Mouse (Mus musculus): ENCODE data around the gene Catsper3.

Gene Catsper3

DNA sequence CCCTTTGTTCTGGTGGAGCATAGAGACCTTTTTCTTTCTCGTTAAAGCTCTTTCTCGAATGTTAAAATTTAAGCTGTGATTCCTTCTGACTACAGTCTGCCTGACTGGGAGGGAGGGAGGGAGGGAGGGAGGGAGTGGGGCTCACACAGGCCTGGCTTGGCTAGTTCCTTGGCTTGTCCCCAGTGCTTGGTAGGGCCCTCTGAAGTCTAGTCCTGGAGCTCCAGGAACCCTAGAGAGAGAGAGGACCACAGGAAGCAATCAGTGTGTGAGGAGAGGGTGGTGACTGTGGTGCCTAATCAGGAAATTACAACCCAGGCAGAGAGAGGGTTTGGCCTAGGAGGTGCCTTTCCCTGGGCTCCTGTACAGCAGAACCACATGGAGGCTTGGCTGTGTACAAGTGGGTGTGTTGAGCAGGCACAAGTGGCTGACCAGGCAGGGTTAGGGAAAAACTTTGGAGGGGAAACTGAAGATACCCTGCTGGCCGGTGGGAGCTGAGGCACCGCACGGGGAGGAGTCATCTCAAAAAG lies 29.2 kb downstream of the Catsper3 start:
- no peak for DNase-seq (ENCODE audit: low read depth, low spot score)
- no peaks in the 10 kb centered on the region for H3K36me3 ChIP-seq (ENCODE audit: control insufficient read depth, insufficient read depth, low read length, poor library complexity, severe bottlenecking)
- H3K27me3 ChIP-seq (ENCODE audit: control insufficient read depth, insufficient read depth, low read length, poor library complexity, severe bottlenecking) = no peaks in the 10 kb centered on the region

- DNase-seq (ENCODE audit: low read depth, low spot score) = no peak
- no peaks in the 10 kb centered on the region for H3K36me3 ChIP-seq (ENCODE audit: control insufficient read depth, insufficient read depth, low read length, poor library complexity, severe bottlenecking)
- no peaks in the 10 kb centered on the region for H3K27me3 ChIP-seq (ENCODE audit: control insufficient read depth, insufficient read depth, low read length, poor library complexity, severe bottlenecking)
These were observed 30.5 kb downstream of the Catsper3 start for GRCm38 (mm10) chr13:55814834-55815233.

DNA sequence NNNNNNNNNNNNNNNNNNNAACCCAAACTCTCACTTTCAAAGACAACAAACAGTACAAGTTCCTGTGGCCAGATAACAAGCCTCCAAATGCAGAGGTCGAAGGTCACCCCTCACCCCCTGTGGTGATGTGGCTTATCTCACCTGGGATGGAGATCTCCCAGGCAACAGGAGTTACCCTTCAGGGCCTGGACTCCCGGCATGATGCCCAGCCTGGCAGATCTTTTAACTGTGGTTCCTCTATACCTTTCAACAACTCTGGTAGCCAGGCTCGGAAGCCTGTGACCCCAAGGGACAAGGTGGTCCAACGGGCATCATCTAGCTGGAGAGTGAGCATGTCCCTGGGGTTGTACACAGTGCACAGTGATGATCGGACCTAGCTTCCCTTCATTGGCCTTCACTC lies 38.1 kb downstream of the Catsper3 start:
- no peak for DNase-seq (ENCODE audit: low read depth, low spot score)
- Histone ChIP-seq H3K27me3 (ENCODE audit: control insufficient read depth, insufficient read depth, low read length, poor library complexity, severe bottlenecking) (no peaks in the 10 kb centered on the region), H3K36me3 (ENCODE audit: control insufficient read depth, insufficient read depth, low read length, poor library complexity, severe bottlenecking) (no peaks in the 10 kb centered on the region)

GRCm38 (mm10) chr13:55824151-55824945 lies 40.0 kb downstream of the Catsper3 start:
- H3K27me3 ChIP-seq (ENCODE audit: control insufficient read depth, insufficient read depth, low read length, poor library complexity, severe bottlenecking) = no peaks in the 10 kb centered on the region

GRCm38 (mm10) chr13:55825245-55825681 lies 40.9 kb downstream of the Catsper3 start:
- Histone ChIP-seq H3K36me3 (ENCODE audit: control insufficient read depth, insufficient read depth, low read length, poor library complexity, severe bottlenecking) (no peaks in the 10 kb centered on the region), H3K27me3 (ENCODE audit: control insufficient read depth, insufficient read depth, low read length, poor library complexity, severe bottlenecking) (no peaks in the 10 kb centered on the region)
- DNase-seq (ENCODE audit: low read depth, low spot score) = no peak

More at GRCm38 (mm10) chr13:55824151-55824945, 40.0 kb downstream of the Catsper3 start:
- H3K36me3 ChIP-seq (ENCODE audit: control insufficient read depth, insufficient read depth, low read length, poor library complexity, severe bottlenecking) = no peaks in the 10 kb centered on the region
- no peak for DNase-seq (ENCODE audit: low read depth, low spot score)

DNA sequence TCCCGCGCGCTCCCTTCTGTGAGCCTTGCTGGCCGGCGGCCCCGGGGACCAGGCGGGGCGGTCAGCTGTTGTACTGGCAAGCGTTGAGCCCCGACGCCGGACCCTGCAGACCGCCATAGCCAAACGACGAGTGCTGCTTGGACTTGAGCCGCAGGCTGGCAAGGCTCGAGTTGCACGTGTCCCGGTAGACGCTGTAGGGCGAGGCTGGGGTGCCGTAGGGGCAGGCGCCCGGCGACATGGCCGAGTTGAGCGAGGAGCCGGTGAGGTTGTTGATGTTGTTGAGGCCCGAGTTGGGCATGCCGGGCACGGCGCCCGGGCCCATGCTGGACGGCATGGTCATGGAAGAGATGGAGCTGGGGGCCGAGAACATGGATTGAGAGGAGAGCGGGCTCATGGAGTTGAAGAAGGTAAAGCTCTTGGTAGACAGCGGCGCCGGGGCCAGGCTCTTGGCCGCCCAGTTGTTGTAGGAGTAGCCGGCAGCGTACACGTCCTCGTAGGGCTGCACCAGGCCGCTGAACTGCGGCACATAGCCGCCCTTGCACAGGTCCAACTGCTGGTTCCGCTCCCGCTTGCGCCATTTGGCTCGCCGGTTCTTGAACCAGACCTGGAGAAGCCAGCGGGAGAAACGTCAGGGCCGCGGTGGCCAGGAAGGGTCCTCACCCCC lies 41.8 kb downstream of the Catsper3 start:
- Histone ChIP-seq H3K27me3 (ENCODE audit: control insufficient read depth, insufficient read depth, low read length, poor library complexity, severe bottlenecking) (no peaks in the 10 kb centered on the region; the same call in none of the 2 replicates), H3K36me3 (ENCODE audit: control insufficient read depth, insufficient read depth, low read length, poor library complexity, severe bottlenecking) (no peaks in the 10 kb centered on the region)
- no peak for DNase-seq (ENCODE audit: low read depth, low spot score)

DNA sequence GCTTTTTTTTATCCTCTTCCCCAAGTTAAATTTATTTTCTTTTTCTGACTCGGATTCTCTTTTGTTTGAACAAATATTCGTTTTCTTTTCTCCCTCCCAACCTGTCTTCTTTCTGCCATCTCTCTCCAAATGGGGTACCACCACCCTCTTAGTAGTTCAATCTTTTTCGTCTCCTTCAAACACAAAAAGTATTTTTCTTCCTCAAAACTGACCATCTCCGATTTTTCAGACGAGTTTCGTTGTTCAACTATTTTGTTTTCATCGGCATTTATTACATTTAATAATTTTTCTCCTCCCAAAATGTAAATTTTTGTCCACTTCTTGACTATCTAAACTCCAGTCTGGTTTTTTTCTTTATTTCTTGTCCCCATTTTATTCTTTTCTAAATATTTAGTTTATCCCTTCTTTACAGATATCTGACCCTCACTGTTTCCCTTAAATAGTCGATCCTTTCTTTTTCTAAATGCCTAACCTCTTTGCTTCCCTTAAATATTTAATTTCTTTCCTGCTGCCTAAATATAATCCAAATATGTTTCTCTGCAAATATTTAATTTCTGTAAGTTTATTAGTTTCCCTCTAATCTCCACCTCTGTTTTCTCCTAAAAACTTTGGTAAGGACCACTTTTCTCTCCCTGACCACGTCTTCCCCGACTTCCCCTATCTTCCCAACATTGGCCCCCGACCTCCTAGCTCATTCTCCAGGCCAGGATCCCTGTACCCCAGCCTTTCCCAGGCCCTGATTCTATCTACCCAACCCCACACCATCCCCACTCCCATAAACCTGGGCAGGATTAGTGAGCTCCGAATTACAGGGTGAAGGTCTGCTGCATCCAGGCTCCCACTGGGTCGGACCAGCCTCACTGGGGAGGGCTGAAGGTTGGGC lies 42.7 kb downstream of the Catsper3 start:
- no peak for DNase-seq (ENCODE audit: low read depth, low spot score)
- no peaks in the 10 kb centered on the region for H3K36me3 ChIP-seq (ENCODE audit: control insufficient read depth, insufficient read depth, low read length, poor library complexity, severe bottlenecking)
- H3K27me3 ChIP-seq (ENCODE audit: control insufficient read depth, insufficient read depth, low read length, poor library complexity, severe bottlenecking) = no peaks in the 10 kb centered on the region; the same call in none of the 2 replicates

DNA sequence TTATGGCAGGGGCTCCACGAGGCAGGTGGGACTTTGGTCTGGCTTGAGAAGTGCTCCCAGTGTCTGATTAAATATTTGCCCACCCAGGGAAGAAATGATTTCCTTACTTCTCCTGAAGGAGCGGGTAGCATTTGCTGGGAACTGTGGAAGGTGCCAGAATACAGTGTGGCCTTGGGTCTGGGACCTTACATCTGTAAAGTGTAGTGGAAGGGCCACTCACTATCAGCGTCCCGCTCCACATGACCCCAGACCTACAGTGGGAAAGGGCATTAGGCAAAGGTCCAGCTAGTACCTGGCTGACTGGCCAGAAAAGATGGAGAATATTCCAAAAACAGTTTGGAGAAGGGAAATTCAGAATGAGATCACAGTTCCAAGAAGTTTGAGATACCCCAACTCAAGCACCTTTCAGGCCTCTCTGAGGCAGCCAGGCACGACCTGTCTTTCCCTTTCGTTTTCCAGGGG lies 43.3 kb downstream of the Catsper3 start:
- H3K36me3 ChIP-seq (ENCODE audit: control insufficient read depth, insufficient read depth, low read length, poor library complexity, severe bottlenecking) = no peaks in the 10 kb centered on the region
- H3K27me3 ChIP-seq (ENCODE audit: control insufficient read depth, insufficient read depth, low read length, poor library complexity, severe bottlenecking) = no peaks in the 10 kb centered on the region; the same call in none of the 2 replicates
- DNase-seq (ENCODE audit: low read depth, low spot score) = no peak

GRCm38 (mm10) chr13:55828141-55829017 lies 44.0 kb downstream of the Catsper3 start:
- Histone ChIP-seq H3K27me3 (ENCODE audit: control insufficient read depth, insufficient read depth, low read length, poor library complexity, severe bottlenecking) (no peaks in the 10 kb centered on the region; the same call in none of the 2 replicates), H3K36me3 (ENCODE audit: control insufficient read depth, insufficient read depth, low read length, poor library complexity, severe bottlenecking) (no peaks in the 10 kb centered on the region)
- DNase-seq (ENCODE audit: low read depth, low spot score) = no peak

DNA sequence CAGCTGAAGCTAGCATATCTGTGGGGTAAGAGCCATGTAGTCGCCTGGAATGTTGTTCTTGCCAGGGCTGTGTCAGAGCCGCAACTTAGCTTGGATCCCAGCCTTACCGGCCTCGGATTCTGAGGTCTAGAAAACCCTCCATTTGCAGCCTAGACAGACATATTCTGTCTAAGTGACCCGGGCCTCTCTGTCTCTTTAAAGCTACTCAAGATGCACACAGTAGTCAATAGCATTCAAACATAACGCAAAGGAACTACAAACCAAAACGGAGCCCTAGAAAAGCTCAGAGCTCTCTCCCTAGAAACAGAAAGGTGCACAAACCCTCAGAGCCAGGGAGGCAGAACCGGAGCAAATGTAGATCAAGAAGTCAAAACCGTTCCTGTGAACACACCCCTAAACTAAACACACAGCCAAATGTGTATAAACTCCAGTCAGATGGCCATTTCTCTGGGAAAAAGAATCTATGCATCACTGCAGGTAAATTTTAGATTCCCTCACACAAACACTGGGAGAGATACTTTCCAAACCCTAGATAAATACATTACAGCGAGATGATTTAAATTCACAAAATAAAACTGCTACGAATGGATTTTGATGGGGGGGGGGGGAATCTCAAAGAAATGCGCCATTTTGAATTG lies 44.8 kb downstream of the Catsper3 start:
- no peaks in the 10 kb centered on the region; the same call in none of the 2 replicates for H3K27me3 ChIP-seq (ENCODE audit: control insufficient read depth, insufficient read depth, low read length, poor library complexity, severe bottlenecking)
- H3K36me3 ChIP-seq (ENCODE audit: control insufficient read depth, insufficient read depth, low read length, poor library complexity, severe bottlenecking) = no peaks in the 10 kb centered on the region
- no peak for DNase-seq (ENCODE audit: low read depth, low spot score)

DNA sequence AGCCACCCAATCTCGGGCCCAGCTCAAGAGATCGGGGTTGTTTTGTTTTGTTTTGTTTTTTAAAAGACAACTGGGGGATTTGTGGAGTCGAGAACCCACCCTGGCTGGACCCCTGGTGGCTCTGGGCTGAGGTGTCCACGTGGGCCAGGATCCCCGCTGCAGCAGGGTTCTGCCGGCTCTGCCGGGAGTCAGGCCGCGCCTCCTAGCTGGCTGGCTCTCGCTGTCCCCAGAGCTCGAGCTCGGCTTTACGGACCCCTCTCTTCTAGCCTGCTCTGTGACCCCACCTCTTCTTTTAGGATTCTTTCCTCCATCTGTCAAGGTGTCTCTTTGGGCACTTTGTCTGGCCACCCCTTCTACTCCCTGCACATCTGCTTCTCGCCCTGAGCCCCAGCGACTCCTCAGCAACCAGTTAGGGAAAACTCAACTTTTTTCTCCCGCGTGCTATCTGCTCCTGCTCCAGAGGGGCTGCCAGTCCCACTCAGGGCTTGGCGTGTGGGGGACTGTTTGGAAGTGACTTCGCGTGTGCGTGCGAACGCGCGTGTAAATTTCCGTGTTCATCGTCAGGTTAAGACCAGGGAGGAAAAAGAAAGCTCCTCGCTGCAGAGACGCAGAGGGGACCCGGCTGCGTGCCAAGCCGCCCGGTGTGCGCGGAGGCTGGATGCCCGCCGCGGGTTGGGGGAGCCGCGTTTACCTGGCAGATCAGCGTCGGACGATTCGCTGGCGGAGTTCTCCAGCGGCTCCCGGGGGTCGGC lies 45.9 kb downstream of the Catsper3 start:
- H3K36me3 ChIP-seq (ENCODE audit: control insufficient read depth, insufficient read depth, low read length, poor library complexity, severe bottlenecking) = no peaks in the 10 kb centered on the region
- H3K27me3 ChIP-seq (ENCODE audit: control insufficient read depth, insufficient read depth, low read length, poor library complexity, severe bottlenecking) = no peaks in the 10 kb centered on the region; the same call in none of the 2 replicates
- no peak for DNase-seq (ENCODE audit: low read depth, low spot score)

GRCm38 (mm10) chr13:55830833-55831721 lies 46.7 kb downstream of the Catsper3 start:
- DNase-seq (ENCODE audit: low read depth, low spot score) = no peak
- H3K36me3 ChIP-seq (ENCODE audit: control insufficient read depth, insufficient read depth, low read length, poor library complexity, severe bottlenecking) = no peaks in the 10 kb centered on the region
- H3K27me3 ChIP-seq (ENCODE audit: control insufficient read depth, insufficient read depth, low read length, poor library complexity, severe bottlenecking) = no peaks in the 10 kb centered on the region; the same call in none of the 2 replicates
